Mouse (Mus musculus) adrenal gland, postnatal 10 days (tissue): ENCODE measurements around the gene Zc3h15. TPM values are rescaled to one million over a fixed set of nuclear protein-coding genes. Genes with fewer than 3 reads are reported as not detected.

Source experiments
- DNase-seq: peaks from one replicate; pipeline ENCODE4 v3.0.0; 2021; ENCODE audit warnings: mixed read lengths
- total RNA-seq, 2 experiments: library from RNA; stranded (reverse); gene quantifications; 2 replicates each; pipeline ENCODE4 v1.2.3; 2021

The Zc3h15 gene
- total RNA-seq, 2 experiments from 2014 or later: 74.7 to 84.3 TPM

DNA sequence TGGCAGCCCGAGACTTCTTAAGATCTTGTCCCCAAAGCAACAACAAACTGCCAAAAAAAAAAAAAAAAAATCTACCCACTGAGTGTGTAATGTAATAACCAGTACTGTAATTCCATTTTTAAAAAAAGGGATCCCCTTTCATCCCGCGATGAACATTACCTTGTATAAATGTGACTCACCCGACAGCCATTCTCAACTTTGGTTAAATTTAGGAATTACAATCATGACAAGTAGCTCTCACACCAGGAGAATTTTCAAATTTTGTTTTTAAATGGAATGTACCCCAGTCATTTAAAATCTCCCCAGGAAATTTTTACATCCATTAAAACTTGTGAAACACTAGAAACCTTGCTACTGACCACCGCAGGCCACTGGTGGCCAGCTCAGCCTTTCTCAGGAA, 69.7 kb downstream of the Zc3h15 start:
- DNase-seq: no peak

Other genes with a start within 250 kb of the Zc3h15 start
- 10 to 100 TPM; 72.8 to 77.2 TPM for gene Itgav, start 80.0 kb downstream of the Zc3h15 start, total RNA-seq
- 1 to 10 TPM; 4.0 to 5.8 TPM for gene Fam171b, start 168.2 kb downstream of the Zc3h15 start, total RNA-seq